Mouse (Mus musculus): Measurements from ENCODE around the gene Slc38a2. TPM values are rescaled to one million over a fixed set of nuclear protein-coding genes. Genes with fewer than 3 reads are reported as not detected.

Gene Slc38a2
- total and polyA plus RNA-seq, 2 experiments from 2014 or later = 78.4 to 107 TPM

- Histone ChIP-seq H3K27ac (ENCODE audit: low read depth, low read length) (no peak overlapping the region), H3K4me1 (ENCODE audit: insufficient read depth) (no peaks in the 10 kb centered on the region), H3K4me3 (ENCODE audit: low read depth, low read length) (no peak overlapping the region), H3K36me3 (ENCODE audit: insufficient read depth) (no peaks in the 10 kb centered on the region), H3K4me2 (ENCODE audit: low read depth) (no peak overlapping the region), H3K9me3 (ENCODE audit: low read length) (no peaks in the 10 kb centered on the region), H3K27me3 (ENCODE audit: insufficient read depth, low read length) (no peaks in the 10 kb centered on the region), H3K9ac (no peak overlapping the region)
- ATAC-seq (no peak), DNase-seq (no peak)
- no peak for TF ChIP-seq CTCF (IDR thresholded peaks at IDR 0.05; ENCODE audit: low read depth)
- WGBS = 77% methylated on average over 8 of the region's 8 CpGs
These were observed 44.8 kb downstream of the Slc38a2 start for GRCm38 (mm10) chr15:96654714-96655113.

GRCm38 (mm10) chr15:96653011-96653410 is 46.5 kb downstream of the Slc38a2 start:
- Histone ChIP-seq H3K9ac (no peak overlapping the region), H3K4me3 (ENCODE audit: low read depth, low read length) (no peak overlapping the region), H3K4me2 (ENCODE audit: low read depth) (no peak overlapping the region), H3K27me3 (ENCODE audit: insufficient read depth, low read length) (no peaks in the 10 kb centered on the region), H3K27ac (ENCODE audit: low read depth, low read length) (no peak overlapping the region), H3K36me3 (ENCODE audit: insufficient read depth) (no peaks in the 10 kb centered on the region), H3K4me1 (ENCODE audit: insufficient read depth) (no peaks in the 10 kb centered on the region), H3K9me3 (ENCODE audit: low read length) (no peaks in the 10 kb centered on the region)
- TF ChIP-seq CTCF (IDR thresholded peaks at IDR 0.05; ENCODE audit: low read depth) = no peak
- DNase-seq = no peak
- 80% methylated on average over 16 of the region's 16 CpGs for WGBS
- no peak for ATAC-seq

- TF ChIP-seq CTCF (IDR thresholded peaks at IDR 0.05; ENCODE audit: low read depth) = no peak
- Histone ChIP-seq H3K27ac (ENCODE audit: low read depth, low read length) (no peak overlapping the region), H3K36me3 (ENCODE audit: insufficient read depth) (no peaks in the 10 kb centered on the region), H3K27me3 (ENCODE audit: insufficient read depth, low read length) (no peaks in the 10 kb centered on the region), H3K4me3 (ENCODE audit: low read depth, low read length) (no peak overlapping the region), H3K4me2 (ENCODE audit: low read depth) (peak overlapping the region; percentile 15; the same call in 1 of the 2 replicates), H3K4me1 (ENCODE audit: insufficient read depth) (no peaks in the 10 kb centered on the region), H3K9ac (no peak overlapping the region), H3K9me3 (ENCODE audit: low read length) (no peaks in the 10 kb centered on the region)
- DNase-seq (peak; percentile 77), ATAC-seq (no peak)
- 21% methylated on average over 10 of the region's 10 CpGs for WGBS
These were observed 47.0 kb downstream of the Slc38a2 start for GRCm38 (mm10) chr15:96652531-96652930.

GRCm38 (mm10) chr15:96647376-96647775 is 52.2 kb downstream of the Slc38a2 start:
- Histone ChIP-seq H3K27me3 (ENCODE audit: insufficient read depth, low read length) (no peaks in the 10 kb centered on the region), H3K9ac (no peak overlapping the region), H3K4me2 (ENCODE audit: low read depth) (no peak overlapping the region), H3K4me3 (ENCODE audit: low read depth, low read length) (no peak overlapping the region), H3K36me3 (ENCODE audit: insufficient read depth) (no peaks in the 10 kb centered on the region), H3K27ac (ENCODE audit: low read depth, low read length) (no peak overlapping the region), H3K4me1 (ENCODE audit: insufficient read depth) (peaks cover 4% of the 10 kb centered on the region; the same call in 1 of the 2 replicates), H3K9me3 (ENCODE audit: low read length) (no peaks in the 10 kb centered on the region)
- 32% methylated on average over 14 of the region's 15 CpGs for WGBS
- ATAC-seq = no peak
- no peak for TF ChIP-seq CTCF (IDR thresholded peaks at IDR 0.05; ENCODE audit: low read depth)
- DNase-seq = no peak

- H3K9me3 ChIP-seq (ENCODE audit: low read length) = no peaks in the 10 kb centered on the region
- H3K4me3 ChIP-seq (ENCODE audit: low read depth, low read length) = peak within 1 kb of the TSS; percentile 82
- H3K27ac ChIP-seq (ENCODE audit: low read depth, low read length) = peak within 1 kb of the TSS; percentile 100
- H3K4me2 ChIP-seq (ENCODE audit: low read depth) = peak within 1 kb of the TSS; percentile 95
- DNase-seq = peak; percentile 90
- peak; percentile 80 for ATAC-seq
- no peaks in the 10 kb centered on the region for H3K27me3 ChIP-seq (ENCODE audit: insufficient read depth, low read length)
- H3K9ac ChIP-seq = peak within 1 kb of the TSS; percentile 99
- no peaks in the 10 kb centered on the region for H3K36me3 ChIP-seq (ENCODE audit: insufficient read depth)
- TF ChIP-seq CTCF (IDR thresholded peaks at IDR 0.05; ENCODE audit: low read depth) = no peak
- WGBS = 1% methylated on average over 68 of the region's 70 CpGs
- H3K4me1 ChIP-seq (ENCODE audit: insufficient read depth) = peaks cover 4% of the 10 kb centered on the region; the same call in 1 of the 2 replicates
These were observed 56.8 kb downstream of the Slc38a2 start, which contains the start of gene Slc38a1 for GRCm38 (mm10) chr15:96642436-96643405. TSS of gene Slc38a1 (minus strand) at chr15:96642913.

GRCm38 (mm10) chr15:96641821-96642435 is 57.6 kb downstream of the Slc38a2 start:
- Histone ChIP-seq H3K4me3 (ENCODE audit: low read depth, low read length) (peak overlapping the region; percentile 82), H3K4me1 (ENCODE audit: insufficient read depth) (peaks cover 4% of the 10 kb centered on the region; the same call in 1 of the 2 replicates), H3K9ac (peak overlapping the region; percentile 99), H3K4me2 (ENCODE audit: low read depth) (peak overlapping the region; percentile 95), H3K27ac (ENCODE audit: low read depth, low read length) (peak overlapping the region; percentile 100), H3K9me3 (ENCODE audit: low read length) (no peaks in the 10 kb centered on the region), H3K36me3 (ENCODE audit: insufficient read depth) (no peaks in the 10 kb centered on the region), H3K27me3 (ENCODE audit: insufficient read depth, low read length) (no peaks in the 10 kb centered on the region)
- ATAC-seq (peak; percentile 1; the same call in 1 of the 2 replicates), DNase-seq (peak; percentile 76)
- 3% methylated on average over 31 of the region's 31 CpGs for WGBS
- no peak for TF ChIP-seq CTCF (IDR thresholded peaks at IDR 0.05; ENCODE audit: low read depth)
